Mouse (Mus musculus): ENCODE measurements around the gene Pold2.

GRCm38 (mm10) chr11:5905778-5906518 is 27.9 kb upstream of the Pold2 start:
- TF ChIP-seq CTCF (conservative IDR thresholded peaks at IDR 0.05 in 1 of 2, IDR thresholded peaks at IDR 0.05 in 1 of 2; ENCODE audit: low read depth in 2 of 2, low read length in 2 of 2) (no peak), POLR2A (IDR thresholded peaks at IDR 0.05; ENCODE audit: low read depth, low read length) (no peak), UBTF (IDR thresholded peaks at IDR 0.05; ENCODE audit: low read depth, low read length) (no peak), HCFC1 (IDR thresholded peaks at IDR 0.05; ENCODE audit: low read depth, low read length) (no peak), MXI1 (IDR thresholded peaks at IDR 0.05; ENCODE audit: low read depth, low read length) (no peak), EP300 (IDR thresholded peaks at IDR 0.05; ENCODE audit: low read length) (no peak)
